Mouse (Mus musculus) liver, embryonic 14.5 days (tissue): ENCODE measurements around the gene 2310061I04Rik.

Experiments
- CTCF ChIP-seq: IDR thresholded peaks from 2 replicates; pipeline ENCODE4 v1.5.1; 2016; ENCODE audit warnings: antibody characterized with exemption, low read depth, control low read depth
- EP300 ChIP-seq: IDR thresholded peaks from 2 replicates; pipeline ENCODE4 v1.6.1; 2016; ENCODE audit warnings: antibody characterized with exemption, low read depth

GRCm38 (mm10) chr17:35907609-35908008 is 10.4 kb upstream of the 2310061I04Rik start:
- TF ChIP-seq CTCF (peak; percentile 35), EP300 (no peak)
